Comparison of ENCODE assay signal across 22 mouse cellular contexts in the genomic region with DNA sequence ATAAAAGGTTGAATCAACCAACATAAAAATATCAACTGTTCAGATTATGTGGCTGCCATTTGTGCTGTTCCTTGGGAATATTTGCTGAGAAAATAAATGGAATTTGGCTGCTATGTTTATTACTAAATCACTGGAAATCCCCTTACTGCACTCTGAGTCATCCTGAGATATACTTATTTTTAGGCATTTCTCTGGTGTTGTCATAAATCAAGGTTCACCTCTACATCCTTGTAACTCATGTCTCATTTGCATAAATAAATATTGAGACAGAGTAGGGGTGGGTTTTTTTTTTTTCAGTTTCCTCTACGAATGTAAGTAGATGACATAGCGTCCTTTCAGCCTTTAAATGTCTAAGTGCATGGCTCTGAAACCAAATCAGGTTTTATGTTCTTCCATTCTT.
"Had no signal": no experiment of that assay in that cellular context is flagged by ENCODE, and none has a peak within 500 bp of the region (broad histone marks: within the 10 kb centered on the region; RNA-seq: fewer than 3 reads in every experiment).

No protein-coding gene starts in this region.

- DNase-seq: gastrocnemius, postnatal 14 days; gastrocnemius, postnatal 36 days; heart, adult 18-20 months; heart, postnatal 10 days; heart, postnatal 4 days; kidney, adult 18-20 months; kidney, adult 8-10 months; kidney, postnatal 14 days; kidney, postnatal 36 days; left cerebral cortex, postnatal 4 days; liver, embryonic 13.5 days; liver, postnatal 0 days had no signal

- H3K27me3 ChIP-seq: heart, embryonic 12.5 days; hindbrain, embryonic 12.5 days; limb, embryonic 13.5 days; limb, embryonic 15.5 days; liver, embryonic 13.5 days; liver, embryonic 15.5 days had no signal

- H3K27ac ChIP-seq: heart, embryonic 10.5 days; hindbrain, embryonic 10.5 days; hindbrain, embryonic 12.5 days; hindbrain, embryonic 14.5 days; hindbrain, postnatal 0 days; layer of hippocampus, adult 2 months; limb, embryonic 13.5 days; limb, embryonic 15.5 days; liver, embryonic 13.5 days; liver, embryonic 15.5 days had no signal

- H3K9me3 ChIP-seq: heart, embryonic 10.5 days; heart, embryonic 12.5 days; hindbrain, embryonic 10.5 days; hindbrain, embryonic 12.5 days; limb, embryonic 13.5 days; limb, embryonic 15.5 days; liver, embryonic 13.5 days; liver, embryonic 15.5 days had no signal

- H3K4me1 ChIP-seq: heart, embryonic 10.5 days; heart, embryonic 12.5 days; hindbrain, embryonic 12.5 days; limb, embryonic 13.5 days; limb, embryonic 15.5 days; liver, embryonic 13.5 days; liver, embryonic 15.5 days had no signal

- H3K4me3 ChIP-seq: heart, embryonic 10.5 days; heart, embryonic 12.5 days; hindbrain, embryonic 10.5 days; hindbrain, embryonic 12.5 days; layer of hippocampus, adult 2 months; limb, embryonic 13.5 days; limb, embryonic 15.5 days; liver, embryonic 13.5 days; liver, embryonic 15.5 days had no signal

- H3K4me2 ChIP-seq: heart, embryonic 12.5 days; hindbrain, embryonic 12.5 days; hindbrain, embryonic 14.5 days; limb, embryonic 13.5 days; limb, embryonic 15.5 days; liver, embryonic 13.5 days; liver, embryonic 15.5 days had no signal

- H3K9ac ChIP-seq: heart, embryonic 12.5 days; hindbrain, embryonic 12.5 days; hindbrain, embryonic 14.5 days; limb, embryonic 13.5 days; limb, embryonic 15.5 days; liver, embryonic 13.5 days; liver, embryonic 15.5 days; liver, postnatal 0 days had no signal

- H3K36me3 ChIP-seq: heart, embryonic 10.5 days; heart, embryonic 12.5 days; hindbrain, embryonic 10.5 days; hindbrain, embryonic 12.5 days; limb, embryonic 13.5 days; limb, embryonic 15.5 days; liver, embryonic 13.5 days; liver, embryonic 15.5 days had no signal

- ATAC-seq: hindbrain, postnatal 0 days; liver, postnatal 0 days had no signal
